Mouse (Mus musculus) C2C12 (cell line): ENCODE data around the gene Gm10260.

Experiments
- CEBPB ChIP-seq: IDR thresholded peaks from one replicate; pipeline ENCODE4 v1.6.1; 2011; ENCODE audit warnings: low read depth, mild to moderate bottlenecking, control low read depth, moderate library complexity
- CTCF ChIP-seq: IDR thresholded peaks from one replicate; pipeline ENCODE4 v1.5.1; 2011; ENCODE audit not compliant: control insufficient read depth, insufficient read depth, insufficient read length
- MAX ChIP-seq: IDR thresholded peaks from one replicate; pipeline ENCODE4 v1.6.1; 2011; ENCODE audit warnings: mild to moderate bottlenecking, control low read depth
- MYOD1 ChIP-seq: IDR thresholded peaks from one replicate; pipeline ENCODE4 v1.6.1; 2011; ENCODE audit warnings: low read depth; ENCODE audit not compliant: control insufficient read depth, insufficient read length
- MYOG ChIP-seq: IDR thresholded peaks from one replicate; pipeline ENCODE4 v1.6.1; 2011; ENCODE audit not compliant: control insufficient read depth, insufficient read length; ENCODE audit errors: extremely low read depth
- USF1 ChIP-seq: IDR thresholded peaks from one replicate; pipeline ENCODE4 v1.6.1; 2011; ENCODE audit warnings: low read depth, mild to moderate bottlenecking, control low read depth, moderate library complexity

DNA sequence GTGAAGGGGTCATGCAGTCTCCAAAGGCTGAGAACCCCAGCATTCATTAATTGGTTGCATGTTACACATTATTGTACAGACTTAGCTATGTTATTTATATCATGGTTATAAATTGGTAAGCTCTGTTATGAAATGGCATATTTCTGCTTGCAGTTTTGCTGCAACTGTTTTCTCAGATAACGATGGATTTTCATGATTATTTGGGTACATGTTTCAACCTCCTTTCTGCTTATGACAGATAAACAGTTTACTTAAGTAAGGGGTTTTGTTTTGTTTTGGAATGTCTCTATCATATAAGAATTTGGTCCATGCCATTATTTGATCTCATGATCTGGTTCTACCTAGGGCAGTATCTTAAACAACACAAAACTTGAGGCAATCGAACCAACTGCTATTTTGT, 5.5 kb upstream of the Gm10260 start:
- TF ChIP-seq CTCF (no peak), MYOG (no peak), MAX (no peak), USF1 (no peak), CEBPB (no peak), MYOD1 (no peak)
